Mouse (Mus musculus) left cerebral cortex, adult 8-10 months (tissue): ENCODE measurements around the gene Flywch1. TPM values are rescaled to one million over a fixed set of nuclear protein-coding genes. Genes with fewer than 3 reads are reported as not detected.

Experiments used
- DNase-seq, 2 experiments: peaks; one replicate each; pipeline ENCODE4 v3.0.0; 2022; ENCODE audit warnings: low spot score in 2 of 2
- total RNA-seq, 4 experiments: library from RNA; stranded (reverse); gene quantifications; 2 replicates each; pipeline ENCODE4 v1.2.4; 2022

Flywch1 gene
- total RNA-seq, 4 experiments from 2014 or later, result 423 to 484 (median 468) TPM

- DNase-seq, result no peak
Measured at GRCm38 (mm10) chr17:23745301-23746251, 25.8 kb downstream of the Flywch1 start, which contains the start of gene Kremen2. Kremen2 (minus strand) TSS chr17:23745833.

- DNase-seq, result no peak
Measured at GRCm38 (mm10) chr17:23744651-23745050, 26.8 kb downstream of the Flywch1 start.

- DNase-seq, result no peak
Measured at GRCm38 (mm10) chr17:23744076-23744475, 27.3 kb downstream of the Flywch1 start.

- no peak for DNase-seq
Measured at GRCm38 (mm10) chr17:23742941-23743340, 28.5 kb downstream of the Flywch1 start.

- no peak for DNase-seq
Measured at GRCm38 (mm10) chr17:23742210-23742793, 29.1 kb downstream of the Flywch1 start.

GRCm38 (mm10) chr17:23741359-23742209, 29.8 kb downstream of the Flywch1 start:
- DNase-seq, result no peak

GRCm38 (mm10) chr17:23740598-23741021, 30.8 kb downstream of the Flywch1 start, which contains the start of gene Paqr4:
Paqr4 (minus strand) TSS chr17:23740867.
- no peak for DNase-seq

GRCm38 (mm10) chr17:23740136-23740584, 31.2 kb downstream of the Flywch1 start:
- peak; percentile 81 to 94 for DNase-seq

GRCm38 (mm10) chr17:23739202-23740135, 31.9 kb downstream of the Flywch1 start:
- peak in 1 of 2 experiments; percentile 62 for DNase-seq

- no peak for DNase-seq
Measured at GRCm38 (mm10) chr17:23738836-23739201, 32.6 kb downstream of the Flywch1 start.

- DNase-seq, result no peak
Measured at GRCm38 (mm10) chr17:23737493-23738445, 33.6 kb downstream of the Flywch1 start.

- DNase-seq, result no peak
Measured at GRCm38 (mm10) chr17:23734341-23734740, 37.1 kb downstream of the Flywch1 start.

- DNase-seq, result no peak
Measured at GRCm38 (mm10) chr17:23730441-23730840, 41.0 kb downstream of the Flywch1 start.

- DNase-seq, result peak in 1 of 2 experiments; percentile 79
Measured at GRCm38 (mm10) chr17:23726758-23727142, 44.7 kb downstream of the Flywch1 start.

- peak; percentile 84 to 90 for DNase-seq
Measured at GRCm38 (mm10) chr17:23725999-23726757, 45.2 kb downstream of the Flywch1 start, which contains the start of gene Pkmyt1. Pkmyt1 (plus strand) TSS chr17:23726336.

GRCm38 (mm10) chr17:23725477-23725876, 45.9 kb downstream of the Flywch1 start:
- no peak for DNase-seq

- no peak for DNase-seq
Measured at GRCm38 (mm10) chr17:23722376-23723125, 48.9 kb downstream of the Flywch1 start, which contains the start of gene 1520401A03Rik. 1520401A03Rik (minus strand) TSS chr17:23722783.
